Mouse (Mus musculus): Measurements from ENCODE around the gene Sall4.
"Not testable (repeated sequence)": the region's sequence is repeated elsewhere in the genome, so short reads cannot be mapped to it uniquely, and the experiment has no call there.

Gene Sall4

GRCm38 (mm10) chr2:168767582-168767981 is at the start of gene Sall4:
Gene Sall4 (minus strand): TSS chr2:168767943.
- no peak for DNase-seq

GRCm38 (mm10) chr2:168813243-168813642 is 45.5 kb upstream of the Sall4 start:
- DNase-seq: no peak

GRCm38 (mm10) chr2:168809895-168810294 is 42.2 kb upstream of the Sall4 start:
- no peak for DNase-seq

- no peak for DNase-seq
Measured at GRCm38 (mm10) chr2:168807681-168808080, 39.9 kb upstream of the Sall4 start.

GRCm38 (mm10) chr2:168803849-168804248 is 36.1 kb upstream of the Sall4 start:
- DNase-seq: no peak

- DNase-seq: no peak
Measured at GRCm38 (mm10) chr2:168799326-168799725, 31.6 kb upstream of the Sall4 start.

- DNase-seq: no peak
Measured at GRCm38 (mm10) chr2:168798921-168799320, 31.2 kb upstream of the Sall4 start.

- no peak for DNase-seq
Measured at GRCm38 (mm10) chr2:168791115-168791802, 23.5 kb upstream of the Sall4 start.

- no peak for DNase-seq
Measured at GRCm38 (mm10) chr2:168786174-168786573, 18.4 kb upstream of the Sall4 start.

- no peak for DNase-seq
Measured at GRCm38 (mm10) chr2:168780596-168780995, 12.9 kb upstream of the Sall4 start.

GRCm38 (mm10) chr2:168780024-168780423 is 12.3 kb upstream of the Sall4 start:
- no peak for DNase-seq

GRCm38 (mm10) chr2:168777481-168777880 is 9.7 kb upstream of the Sall4 start:
- DNase-seq: no peak

GRCm38 (mm10) chr2:168776238-168776637 is 8.5 kb upstream of the Sall4 start:
- no peak for DNase-seq

- no peak for DNase-seq
Measured at GRCm38 (mm10) chr2:168769259-168769658, 1.5 kb upstream of the Sall4 start.

GRCm38 (mm10) chr2:168766538-168767361 is 993 bp downstream of the Sall4 start:
- DNase-seq: no peak

- DNase-seq: no peak
Measured at GRCm38 (mm10) chr2:168765696-168766537, 1.8 kb downstream of the Sall4 start.

GRCm38 (mm10) chr2:168765065-168765681 is 2.6 kb downstream of the Sall4 start:
- DNase-seq: peak; percentile 44

- DNase-seq: no peak
Measured at GRCm38 (mm10) chr2:168764460-168764867, 3.3 kb downstream of the Sall4 start.

- no peak for DNase-seq
Measured at GRCm38 (mm10) chr2:168763785-168764184, 4.0 kb downstream of the Sall4 start.

- DNase-seq: no peak
Measured at GRCm38 (mm10) chr2:168762411-168762815, 5.3 kb downstream of the Sall4 start.

- no peak for DNase-seq
Measured at GRCm38 (mm10) chr2:168761954-168762353, 5.8 kb downstream of the Sall4 start.

- DNase-seq: no peak
Measured at GRCm38 (mm10) chr2:168761141-168761540, 6.6 kb downstream of the Sall4 start.

GRCm38 (mm10) chr2:168744406-168744805 is 23.3 kb downstream of the Sall4 start:
- DNase-seq: not testable (repeated sequence)
